Mouse (Mus musculus): ENCODE measurements around the gene Gdnf.

DNA sequence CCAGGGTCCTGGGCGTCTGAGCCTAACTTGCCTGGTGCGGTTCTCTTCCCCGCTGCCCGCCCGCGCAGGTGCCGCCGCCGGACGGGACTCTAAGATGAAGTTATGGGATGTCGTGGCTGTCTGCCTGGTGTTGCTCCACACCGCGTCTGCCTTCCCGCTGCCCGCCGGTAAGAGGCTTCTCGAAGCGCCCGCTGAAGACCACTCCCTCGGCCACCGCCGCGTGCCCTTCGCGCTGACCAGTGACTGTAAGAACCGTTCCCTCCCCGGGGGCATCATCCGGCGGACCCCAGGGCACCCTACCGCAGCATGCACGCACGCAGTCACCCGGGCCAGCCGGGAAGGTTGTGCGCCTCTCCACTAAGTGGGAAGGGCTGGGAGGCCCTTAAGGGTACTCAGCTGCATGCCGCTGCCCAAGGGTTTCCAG, 4.9 kb downstream of the Gdnf start:
- no peak for TF ChIP-seq CTCF (IDR thresholded peaks at IDR 0.05; ENCODE audit: low read depth)
- no peak for TF ChIP-seq EP300 (IDR thresholded peaks at IDR 0.05; ENCODE audit: low read depth)
